Mouse (Mus musculus) limb, embryonic 14.5 days (tissue): ENCODE measurements at regions not wholly inside any gene's neighbourhood (a gene's known extent, or its start where the extent isn't known, plus 50 kb on each side); places are given as distances from the start of the nearest gene placed in this dataset.

Experiments used
- ATAC-seq: fragments of 200-750 bp; cut with Nextera tagmentation; 2 replicates; pipeline ENCODE4 v1.8.0; 2017; ENCODE audit warnings: low read depth, moderate number of reproducible peaks, moderate TSS enrichment; ENCODE audit not compliant: low FRiP score
- DNase-seq: peaks from one replicate; pipeline ENCODE4 v3.0.0-alpha.2; 2015; ENCODE audit warnings: low spot score
- H3K27ac ChIP-seq: fragments of 300-500 bp; sonication (generic); replicated peaks from 2 replicates; pipeline ENCODE4 v1.5.1; 2014; ENCODE audit warnings: low read depth, mild to moderate bottlenecking, low read length, moderate library complexity, mixed read lengths
- H3K27me3 ChIP-seq: fragments of 300-500 bp; sonication (generic); 2 replicates; pipeline ENCODE4 v1.6.1; 2014; ENCODE audit warnings: low read length, mixed read lengths; ENCODE audit not compliant: control insufficient read depth, insufficient read depth
- H3K36me3 ChIP-seq: fragments of 300-500 bp; sonication (generic); 2 replicates; pipeline ENCODE4 v1.6.1; 2014; ENCODE audit warnings: mild to moderate bottlenecking, low read length, moderate library complexity, mixed read lengths; ENCODE audit not compliant: control insufficient read depth, insufficient read depth
- H3K4me1 ChIP-seq: fragments of 300-500 bp; sonication (generic); 2 replicates; pipeline ENCODE4 v1.6.1; 2014; ENCODE audit warnings: antibody characterized with exemption, low read length, mixed read lengths; ENCODE audit not compliant: control insufficient read depth, insufficient read depth
- H3K4me2 ChIP-seq: fragments of 300-500 bp; sonication (generic); replicated peaks from 2 replicates; pipeline ENCODE4 v1.6.1; 2014; ENCODE audit warnings: low read depth, mild to moderate bottlenecking, low read length, moderate library complexity; ENCODE audit not compliant: severe bottlenecking
- H3K4me3 ChIP-seq: fragments of 300-500 bp; sonication (generic); replicated peaks from 2 replicates; pipeline ENCODE4 v1.5.1; 2014; ENCODE audit warnings: low read length
- H3K9ac ChIP-seq: fragments of 300-500 bp; sonication (generic); 2 replicates; pipeline ENCODE4 v1.6.1; 2014; ENCODE audit warnings: mild to moderate bottlenecking, low read depth, low read length, moderate library complexity; ENCODE audit not compliant: severe bottlenecking
- H3K9me3 ChIP-seq: fragments of 300-500 bp; sonication (generic); 2 replicates; pipeline ENCODE4 v1.6.1; 2016; ENCODE audit warnings: low read length; ENCODE audit not compliant: control insufficient read depth
- POLR2A ChIP-seq: fragments of 200-500 bp; IDR thresholded peaks from 2 replicates; pipeline ENCODE4 v1.8.0; 2012; ENCODE audit warnings: inconsistent platforms, mild to moderate bottlenecking, moderate library complexity, borderline replicate concordance; ENCODE audit not compliant: insufficient read depth, insufficient read length; ENCODE audit errors: extremely low read depth
- WGBS: fragments of 180-500 bp; shearing (Covaris S2); extraction: QIAGEN DNeasy Blood & Tissue Kit; methylation state at CpG from one replicate; pipeline ENCODE4 v1.1.7; 2014; 5-methylcytosine and 5-hydroxymethylcytosine counted together

DNA sequence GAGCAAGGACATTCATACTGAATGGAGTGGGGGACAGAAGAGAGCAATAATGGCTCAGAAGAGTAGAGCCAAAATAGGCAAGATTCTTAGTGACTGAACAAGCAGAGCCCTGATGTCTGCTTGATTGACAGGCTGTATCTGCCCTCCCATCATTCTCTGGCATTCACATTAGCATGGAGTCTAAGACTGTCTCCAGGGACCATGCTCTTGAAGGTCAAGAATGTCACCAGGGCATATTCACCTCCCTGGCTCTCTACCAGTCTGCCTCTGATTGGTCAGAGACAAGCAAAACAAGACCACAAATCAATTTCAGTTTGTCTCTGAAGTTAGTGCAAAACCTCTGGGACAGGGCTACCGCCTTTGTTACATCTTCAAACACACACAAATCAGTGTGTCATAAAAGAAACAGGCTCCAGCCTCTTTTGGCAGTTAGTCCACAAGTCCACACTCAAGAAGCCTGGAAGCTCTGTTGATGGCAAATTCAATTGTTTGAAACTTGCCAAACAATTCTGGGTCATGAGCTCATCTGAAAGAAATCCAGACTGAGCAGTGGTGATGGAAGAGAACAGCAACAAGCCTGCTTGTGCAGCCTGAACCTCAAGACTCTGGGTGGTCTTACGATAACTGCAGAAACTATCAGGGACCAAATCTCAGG, 240.0 kb upstream of the Adcy2 start:
- no peak overlapping the region for H3K4me3 ChIP-seq
- no peak overlapping the region for H3K4me2 ChIP-seq
- no peak for TF ChIP-seq POLR2A
- no peak overlapping the region for H3K9ac ChIP-seq
- DNase-seq (no peak), ATAC-seq (no peak)
- WGBS: 62% methylated on average over 2 of the region's 2 CpGs
- no peak overlapping the region for H3K27ac ChIP-seq
- no peaks in the 10 kb centered on the region for H3K9me3 ChIP-seq
- H3K36me3 ChIP-seq: no peaks in the 10 kb centered on the region
- no peaks in the 10 kb centered on the region for H3K27me3 ChIP-seq
- 0 out of 2 replicates have a peak, but pooled peaks cover 2% of the 10 kb centered on the region for H3K4me1 ChIP-seq

- no peaks in the 10 kb centered on the region for H3K9me3 ChIP-seq
- H3K27me3 ChIP-seq: no peaks in the 10 kb centered on the region
- no peak overlapping the region for H3K9ac ChIP-seq
- ATAC-seq: no peak
- no peak overlapping the region for H3K27ac ChIP-seq
- H3K4me2 ChIP-seq: no peak overlapping the region
- H3K4me1 ChIP-seq: 0 out of 2 replicates have a peak, but pooled peaks cover 2% of the 10 kb centered on the region
- no peak for DNase-seq
- WGBS: 16% methylated on average over 14 of the region's 14 CpGs
- no peak for TF ChIP-seq POLR2A
- H3K4me3 ChIP-seq: no peak overlapping the region
- H3K36me3 ChIP-seq: no peaks in the 10 kb centered on the region
Observed at GRCm38 (mm10) chr13:69242544-69243296, 243.4 kb upstream of the Adcy2 start.

- DNase-seq: no peak
- H3K9ac ChIP-seq: no peak overlapping the region
- TF ChIP-seq POLR2A: no peak
- H3K36me3 ChIP-seq: no peaks in the 10 kb centered on the region
- ATAC-seq: no peak
- peaks cover 9% of the 10 kb centered on the region; the same call in 1 of the 2 replicates for H3K4me1 ChIP-seq
- no peak overlapping the region for H3K27ac ChIP-seq
- 70% methylated on average over 4 of the region's 4 CpGs for WGBS
- no peak overlapping the region for H3K4me2 ChIP-seq
- H3K27me3 ChIP-seq: no peaks in the 10 kb centered on the region
- no peak overlapping the region for H3K4me3 ChIP-seq
- no peaks in the 10 kb centered on the region; the same call in 1 of the 2 replicates for H3K9me3 ChIP-seq
Observed at GRCm38 (mm10) chr13:69250334-69251129, 251.2 kb upstream of the Adcy2 start.

- ATAC-seq: no peak
- 70% methylated on average over 6 of the region's 6 CpGs for WGBS
- TF ChIP-seq POLR2A: no peak
Observed at GRCm38 (mm10) chr13:69251130-69251561, 251.8 kb upstream of the Adcy2 start.

GRCm38 (mm10) chr13:69252335-69252734, 253.0 kb upstream of the Adcy2 start:
- Histone ChIP-seq H3K9ac (no peak overlapping the region), H3K36me3 (no peaks in the 10 kb centered on the region), H3K4me3 (no peak overlapping the region), H3K27me3 (no peaks in the 10 kb centered on the region), H3K9me3 (no peaks in the 10 kb centered on the region; the same call in 1 of the 2 replicates), H3K4me1 (peaks cover 9% of the 10 kb centered on the region; the same call in 1 of the 2 replicates), H3K4me2 (no peak overlapping the region), H3K27ac (0 out of 2 replicates have a peak overlapping the region, but pooled peaks have one; percentile 33)
- TF ChIP-seq POLR2A: no peak
- peak; percentile 85 for ATAC-seq
- DNase-seq: peak; percentile 56
- 53% methylated on average over 10 of the region's 10 CpGs for WGBS

More at GRCm38 (mm10) chr13:69251130-69251561, 251.8 kb upstream of the Adcy2 start:
- Histone ChIP-seq H3K9me3 (no peaks in the 10 kb centered on the region; the same call in 1 of the 2 replicates), H3K4me3 (no peak overlapping the region), H3K4me2 (no peak overlapping the region), H3K27me3 (no peaks in the 10 kb centered on the region), H3K9ac (no peak overlapping the region), H3K36me3 (no peaks in the 10 kb centered on the region), H3K4me1 (peaks cover 9% of the 10 kb centered on the region; the same call in 1 of the 2 replicates), H3K27ac (no peak overlapping the region)
- DNase-seq: no peak
